Mouse (Mus musculus): ENCODE measurements around the gene Atp11c.

The Atp11c gene

DNA sequence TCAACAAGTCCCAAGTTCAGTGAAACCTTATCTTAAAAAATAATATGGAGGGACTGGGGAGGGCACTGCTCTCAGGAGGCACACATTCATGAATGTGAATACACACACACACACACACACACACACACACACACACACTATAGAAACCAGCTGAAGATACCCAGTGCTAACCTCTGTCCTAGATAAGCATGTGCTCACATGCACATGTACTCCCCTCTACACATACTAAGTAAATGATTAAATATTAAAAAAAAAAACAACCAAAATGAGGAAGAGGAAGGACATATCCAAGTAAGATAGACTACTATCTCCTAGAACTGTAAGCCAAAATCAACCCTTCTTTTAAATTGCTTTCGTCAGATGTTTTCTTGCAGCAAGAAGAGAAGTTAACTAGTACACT, 205.6 kb downstream of the Atp11c start:
- no peak for DNase-seq (ENCODE audit: low spot score in 2 of 2)

GRCm38 (mm10) chrX:60381711-60382110, 210.8 kb downstream of the Atp11c start:
- DNase-seq (ENCODE audit: low spot score in 2 of 2): no peak

- DNase-seq (ENCODE audit: low spot score in 2 of 2): no peak
Measured at GRCm38 (mm10) chrX:60380386-60380785, 212.1 kb downstream of the Atp11c start.

DNA sequence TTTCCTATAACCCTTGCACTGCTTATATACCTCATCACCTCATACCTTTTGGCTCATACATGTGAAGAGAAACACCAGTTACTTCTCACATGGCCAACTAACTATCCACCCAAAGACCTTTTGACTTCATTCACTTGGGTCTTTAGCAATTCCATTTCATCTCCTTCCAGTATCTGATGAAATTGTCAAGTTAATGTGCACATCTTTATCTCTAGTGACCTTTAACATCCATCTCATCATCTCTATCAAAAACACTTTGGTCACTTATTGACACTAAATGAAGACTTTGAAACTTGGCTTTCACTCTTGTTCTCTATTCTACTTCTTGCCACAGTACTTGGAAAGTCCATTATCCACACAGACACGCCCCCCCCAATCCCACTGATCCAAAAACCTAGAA, 243.8 kb downstream of the Atp11c start:
- no peak for DNase-seq (ENCODE audit: low spot score in 2 of 2)

DNA sequence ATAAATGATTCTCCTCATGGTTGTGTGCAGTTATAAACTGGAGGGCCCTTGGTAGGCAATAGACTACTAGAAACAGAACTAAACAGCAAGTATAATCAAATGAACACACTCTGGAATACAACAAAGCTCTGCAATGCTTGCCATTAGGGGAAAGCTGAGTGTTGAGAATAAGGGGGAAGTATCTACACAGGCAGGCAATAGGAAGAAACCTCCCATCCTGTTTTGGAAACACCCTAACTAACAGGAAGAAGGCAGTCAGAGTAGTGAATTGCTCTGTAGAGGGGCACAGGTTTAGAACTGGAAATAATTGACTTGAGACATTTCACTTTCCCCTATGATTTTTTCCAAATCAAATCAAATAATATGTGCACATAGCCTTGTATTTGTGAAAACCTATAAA, 247.1 kb downstream of the Atp11c start:
- DNase-seq (ENCODE audit: low spot score in 2 of 2): no peak

DNA sequence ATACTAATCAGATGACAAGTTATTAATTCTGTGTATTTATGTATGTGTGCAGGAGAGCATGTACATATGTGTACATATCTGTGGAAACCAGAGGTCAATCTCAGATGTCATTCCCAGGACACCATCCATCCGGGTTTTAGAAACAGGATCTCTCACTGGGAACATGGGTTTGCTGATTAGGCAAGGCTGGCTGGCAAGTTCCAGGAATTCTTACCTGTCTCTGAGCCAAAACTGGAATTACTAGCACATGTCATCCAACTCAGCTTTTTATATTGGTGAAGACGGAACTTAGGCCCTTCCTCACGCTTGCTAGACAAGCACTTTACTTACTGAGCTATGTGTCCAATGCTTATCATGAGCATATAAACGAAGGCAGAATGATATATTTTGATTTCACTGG, 247.5 kb downstream of the Atp11c start:
- DNase-seq (ENCODE audit: low spot score in 2 of 2): no peak

DNA sequence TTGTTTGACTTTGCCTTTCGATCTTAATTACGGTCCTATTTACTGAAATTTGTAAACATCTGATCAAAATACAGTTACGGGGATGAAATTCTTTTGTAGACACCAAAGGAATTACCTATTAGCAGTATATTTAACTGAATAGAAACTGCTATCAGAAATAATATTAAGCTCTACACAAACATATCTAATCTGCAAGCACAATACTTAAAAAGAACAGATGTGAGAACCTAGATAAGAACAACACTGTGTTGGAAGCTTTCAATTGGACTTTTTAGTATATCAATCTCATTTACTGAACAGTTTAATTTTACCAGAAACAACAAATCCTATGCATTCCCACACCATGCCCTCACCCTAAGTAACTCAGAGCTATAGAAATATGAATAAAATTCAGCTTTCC, 262.8 kb downstream of the Atp11c start:
- no peak for DNase-seq (ENCODE audit: low spot score in 2 of 2)

DNA sequence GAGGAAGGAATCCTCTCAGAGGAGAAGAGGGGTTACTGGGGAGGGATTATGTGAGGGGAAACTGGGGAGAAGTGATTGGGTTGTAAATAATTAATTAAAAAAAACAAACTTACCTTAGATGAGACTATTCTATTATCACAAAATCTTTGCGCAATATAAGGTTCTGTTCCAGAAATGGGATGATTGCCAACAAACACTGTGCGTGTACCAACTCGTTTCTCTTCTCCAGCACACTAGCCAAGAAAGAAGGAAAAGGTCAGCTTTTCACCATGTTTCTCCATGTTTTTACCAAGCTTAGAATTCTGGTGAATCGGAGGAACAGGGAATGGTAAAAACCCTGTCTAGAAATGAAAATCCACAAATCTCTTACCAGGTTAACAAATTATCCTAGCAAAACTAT, 271.2 kb downstream of the Atp11c start:
- no peak for DNase-seq (ENCODE audit: low spot score in 2 of 2)

- DNase-seq (ENCODE audit: low spot score in 2 of 2): no peak
Measured at GRCm38 (mm10) chrX:60317661-60318060, 274.8 kb downstream of the Atp11c start.

DNA sequence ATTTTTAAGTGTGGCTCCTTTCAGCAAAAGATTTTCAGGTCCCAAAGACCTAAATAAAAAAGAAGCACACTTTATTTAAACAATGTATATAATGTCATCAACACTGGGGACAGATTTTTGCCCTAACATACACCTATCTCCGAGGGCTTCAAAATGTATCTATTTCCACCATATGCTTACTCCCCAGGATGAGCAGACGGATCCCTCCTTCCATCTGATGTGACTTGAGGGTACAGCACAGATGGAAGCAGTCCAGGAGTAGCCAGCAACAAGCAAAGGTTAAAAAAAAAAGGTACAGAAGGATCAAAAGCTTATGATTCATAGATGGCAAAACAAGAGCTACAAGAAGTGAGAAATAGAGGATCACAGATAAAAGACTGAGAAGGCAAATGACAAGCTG, 300.2 kb downstream of the Atp11c start:
- no peak for DNase-seq (ENCODE audit: low spot score in 2 of 2)

DNA sequence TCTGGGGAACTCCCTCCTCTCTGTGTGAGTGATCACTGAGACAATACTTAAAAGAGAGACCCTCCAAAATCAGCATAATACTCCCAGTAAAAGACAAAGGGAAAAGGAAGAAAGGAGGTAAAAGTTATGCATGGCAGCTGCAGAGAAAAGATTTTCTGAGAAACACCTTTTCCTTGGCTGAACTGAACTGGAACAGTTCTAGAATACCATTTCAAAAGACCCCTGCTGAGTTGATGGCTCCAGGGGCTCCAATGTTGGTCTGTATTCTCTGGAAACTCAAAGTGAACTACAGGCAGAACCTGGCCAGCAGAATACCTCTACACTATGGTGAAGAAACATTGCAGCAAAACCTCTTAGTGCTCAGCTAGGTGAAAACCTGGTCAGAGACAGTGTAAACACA, 337.2 kb downstream of the Atp11c start:
- no peak for DNase-seq (ENCODE audit: low spot score in 2 of 2)

DNA sequence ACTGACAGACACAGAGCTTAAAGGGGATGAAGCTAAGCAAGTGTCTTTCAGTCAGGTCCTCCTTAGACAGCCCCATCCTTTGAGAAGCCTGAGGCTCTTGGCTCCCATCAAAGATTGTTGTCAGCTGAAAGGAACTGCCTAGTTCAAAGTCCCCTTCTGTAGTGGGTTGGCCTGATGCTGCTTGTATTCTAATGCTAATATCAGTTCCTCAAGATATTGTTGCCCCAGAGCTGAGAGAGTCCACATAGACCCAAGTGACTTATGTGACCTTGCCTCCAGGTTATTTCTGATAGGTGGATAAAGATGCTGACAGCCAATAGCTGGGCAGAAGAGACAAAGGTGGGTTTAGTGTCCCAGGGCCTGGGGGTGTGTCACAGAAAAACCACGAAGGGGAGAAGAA, 404.8 kb downstream of the Atp11c start:
- DNase-seq (ENCODE audit: low spot score in 2 of 2): no peak

- no peak for DNase-seq (ENCODE audit: low spot score in 2 of 2)
Measured at GRCm38 (mm10) chrX:60182611-60183010, 409.9 kb downstream of the Atp11c start.

GRCm38 (mm10) chrX:60178744-60179458, 413.6 kb downstream of the Atp11c start, which contains the start of gene Mcf2:
Gene Mcf2 (minus strand): TSS chrX:60179089.
- no peak for DNase-seq (ENCODE audit: low spot score in 2 of 2)

- no peak for DNase-seq (ENCODE audit: low spot score in 2 of 2)
Measured at GRCm38 (mm10) chrX:60178025-60178743, 414.3 kb downstream of the Atp11c start.

All from spleen, postnatal 10 days (tissue).